In the genomic region with DNA sequence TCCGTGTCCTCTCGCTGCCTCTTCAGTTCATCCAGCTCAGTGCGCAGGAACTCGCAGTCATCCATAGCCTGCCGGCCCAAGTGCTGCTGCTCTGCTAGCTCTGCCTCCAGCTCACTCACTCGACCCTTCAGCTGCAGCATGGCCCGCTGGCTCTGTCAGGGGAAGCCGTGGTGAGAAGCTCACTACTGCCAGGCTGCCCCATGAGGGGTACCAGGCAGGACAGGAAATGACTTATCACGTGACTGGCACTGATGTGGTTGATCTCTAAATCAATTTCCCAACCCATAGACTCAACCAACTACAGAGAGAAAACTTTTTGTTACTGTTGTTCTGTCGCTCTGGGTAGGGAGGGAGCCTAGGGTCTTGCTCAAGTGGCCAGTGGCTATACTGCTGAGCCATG, we compare ENCODE assay signal across 16 mouse cellular contexts. TPM values are rescaled to one million over a fixed set of nuclear protein-coding genes. Genes with fewer than 3 reads are reported as not detected.
DNase-seq lines count a peak whose midpoint lies in the region; ATAC-seq lines count a peak whose summit lies in the region.
"Had no signal": no experiment of that assay in that cellular context is flagged by ENCODE, and none has a peak within 500 bp of the region (broad histone marks: within the 10 kb centered on the region; RNA-seq: fewer than 3 reads in every experiment).

No protein-coding gene starts in this region.

- peak; percentile 3 for DNase-seq in CD4-positive, CD25-positive, alpha-beta regulatory T cell, adult 2 months (ENCODE audit: low read depth, low spot score)
- DNase-seq in 416B (ENCODE audit: low read depth): peak; percentile 72
- peak; percentile 18 to 23 for DNase-seq in natural killer cell, adult 2 months (ENCODE audit: low spot score in 2 of 2)
- DNase-seq in adrenal gland, postnatal 25 days: no peak
- no peak for DNase-seq in cerebellum, postnatal 25 days
- DNase-seq: adrenal gland, postnatal 14 days; cerebellum, adult 2 months; cerebellum, postnatal 14 days; forebrain, postnatal 0 days; gastrocnemius, postnatal 14 days; heart, postnatal 36 days had no signal

- no peak for ATAC-seq in CD4-positive, CD25-positive, alpha-beta regulatory T cell, adult 4 months
- ATAC-seq in common myeloid progenitor, adult 5-6 weeks (replicated peaks; ENCODE audit: low read depth, poor library complexity, severe bottlenecking): peak; percentile 25; the same call in 1 of the 2 replicates
- ATAC-seq: activated CD4-positive, CD25-positive, alpha-beta regulatory T cell, adult 4 months; forebrain, embryonic 13.5 days; forebrain, postnatal 0 days; inflammation-experienced regulatory T-cells, adult 6 months had no signal

RNA-seq across cellular contexts. Expression of a gene that starts 40.7 kb away (rescaled TPM):
- 10 to 100 TPM; 12.2 to 20.4 TPM for polyA plus RNA-seq in CD4-positive, CD25-positive, alpha-beta regulatory T cell, adult 4 months (2017; shearing (Covaris generic))
- 10.5 and 19.6 TPM in 2 replicates for total RNA-seq in common myeloid progenitor, adult 5-6 weeks (2017)
- 24.6 and 25.7 TPM in 2 replicates for total RNA-seq in adrenal gland, postnatal 25 days (2021)

Comparison
In these comparisons a context has a peak if more than half of its experiments do, and no peak if none do; other contexts are left out.
1. DNase-seq: peak in CD4-positive, CD25-positive, alpha-beta regulatory T cell, adult 2 months (single experiment), 416B (single experiment) and natural killer cell, adult 2 months (2 of 2); none in adrenal gland, postnatal 25 days (single experiment) and cerebellum, postnatal 25 days (0 of 2).